Mouse (Mus musculus): ENCODE data around the gene Slc9a9.

Slc9a9 gene

GRCm38 (mm10) chr9:95192901-95193532 lies 523.3 kb downstream of the Slc9a9 start:
- in situ Hi-C loops (cut with MseI, MboI): no loop called here

GRCm38 (mm10) chr9:95193672-95194071 lies 524.0 kb downstream of the Slc9a9 start:
- in situ Hi-C loops (cut with MseI, MboI): no loop called here

- in situ Hi-C loops (cut with MseI, MboI): no loop called here
Observed at GRCm38 (mm10) chr9:95194158-95194557, 524.4 kb downstream of the Slc9a9 start.

GRCm38 (mm10) chr9:95207661-95208060 lies 538.0 kb downstream of the Slc9a9 start:
- in situ Hi-C loops (cut with MseI, MboI): no loop called here

- in situ Hi-C loops (cut with MseI, MboI): no loop called here
Observed at GRCm38 (mm10) chr9:95208681-95209080, 539.0 kb downstream of the Slc9a9 start.

GRCm38 (mm10) chr9:95220009-95220408 lies 550.3 kb downstream of the Slc9a9 start:
- in situ Hi-C loops (cut with MseI, MboI): no loop called here

- in situ Hi-C loops (cut with MseI, MboI): no loop called here
Observed at GRCm38 (mm10) chr9:95221310-95221709, 551.6 kb downstream of the Slc9a9 start.

- in situ Hi-C loops (cut with MseI, MboI): no loop called here
Observed at GRCm38 (mm10) chr9:95226986-95227385, 557.3 kb downstream of the Slc9a9 start.

- in situ Hi-C loops (cut with MseI, MboI): no loop called here
Observed at GRCm38 (mm10) chr9:95228123-95228522, 558.4 kb downstream of the Slc9a9 start.

GRCm38 (mm10) chr9:95229147-95229546 lies 559.4 kb downstream of the Slc9a9 start:
- in situ Hi-C loops (cut with MseI, MboI): no loop called here

- in situ Hi-C loops (cut with MseI, MboI): no loop called here
Observed at GRCm38 (mm10) chr9:95239900-95240299, 570.2 kb downstream of the Slc9a9 start.

GRCm38 (mm10) chr9:95242628-95243195 lies 573.0 kb downstream of the Slc9a9 start:
- in situ Hi-C loops (cut with MseI, MboI): no loop called here

GRCm38 (mm10) chr9:95254162-95254561 lies 584.5 kb downstream of the Slc9a9 start:
- in situ Hi-C loops (cut with MseI, MboI): no loop called here

GRCm38 (mm10) chr9:95255844-95256243 lies 586.1 kb downstream of the Slc9a9 start:
- in situ Hi-C loops (cut with MseI, MboI): no loop called here

- in situ Hi-C loops (cut with MseI, MboI): no loop called here
Observed at GRCm38 (mm10) chr9:95256680-95257316, 587.1 kb downstream of the Slc9a9 start.

GRCm38 (mm10) chr9:95262851-95263250 lies 593.1 kb downstream of the Slc9a9 start:
- in situ Hi-C loops (cut with MseI, MboI): no loop called here

GRCm38 (mm10) chr9:95263867-95264509 lies 594.3 kb downstream of the Slc9a9 start:
- in situ Hi-C loops (cut with MseI, MboI): no loop called here

GRCm38 (mm10) chr9:95266179-95266578 lies 596.5 kb downstream of the Slc9a9 start:
- in situ Hi-C loops (cut with MseI, MboI): no loop called here

- in situ Hi-C loops (cut with MseI, MboI): no loop called here
Observed at GRCm38 (mm10) chr9:95266924-95267323, 597.2 kb downstream of the Slc9a9 start.

- in situ Hi-C loops (cut with MseI, MboI): no loop called here
Observed at GRCm38 (mm10) chr9:95279590-95280344, 610.1 kb downstream of the Slc9a9 start.

Measured in mouse trophoblast stem cell (cell line).